Mouse (Mus musculus) thymus, postnatal 0 days (tissue): ENCODE data around the gene Gm42906. TPM values are rescaled to one million over a fixed set of nuclear protein-coding genes. Genes with fewer than 3 reads are reported as not detected.

ENCODE experiments used
- DNase-seq: peaks from one replicate; pipeline ENCODE4 v3.0.0-alpha.2; 2015; ENCODE audit warnings: low spot score
- polyA plus RNA-seq: library from polyadenylated mRNA; unstranded; fragments of >200 nt; fragmentation: Nextera tagmentation; extraction: Ambion mirVana; gene quantifications from 2 replicates; pipeline ENCODE4 v1.2.1, GENCODE M21; 2015

Gm42906 gene
- polyA plus RNA-seq, 1 experiment from 2014 or later: not detected

- DNase-seq: no peak
Measured at GRCm38 (mm10) chr5:151154030-151154429, 273.9 kb downstream of the Gm42906 start.

GRCm38 (mm10) chr5:151151549-151151948 is 276.4 kb downstream of the Gm42906 start:
- DNase-seq: no peak

- no peak for DNase-seq
Measured at GRCm38 (mm10) chr5:151149509-151149908, 278.5 kb downstream of the Gm42906 start.

DNA sequence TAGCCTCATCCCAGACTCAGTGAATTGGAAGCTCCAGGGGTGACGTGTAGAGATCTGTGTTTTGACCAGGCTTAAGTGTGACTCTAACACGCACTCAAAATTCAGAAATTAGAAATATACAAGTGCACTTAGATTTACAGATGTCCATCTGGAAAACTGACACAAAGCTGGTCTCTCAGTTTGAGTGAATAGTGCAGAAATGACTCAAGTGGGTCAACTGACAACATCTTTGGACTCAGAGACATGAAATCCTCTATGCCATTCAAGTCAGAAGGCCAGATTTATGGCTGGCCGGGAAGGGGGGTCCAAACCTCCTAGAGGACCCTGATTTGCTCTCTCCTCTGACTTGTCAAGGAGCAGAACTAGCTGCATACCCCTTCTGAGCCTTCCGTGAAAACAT is 279.9 kb downstream of the Gm42906 start:
- no peak for DNase-seq

DNA sequence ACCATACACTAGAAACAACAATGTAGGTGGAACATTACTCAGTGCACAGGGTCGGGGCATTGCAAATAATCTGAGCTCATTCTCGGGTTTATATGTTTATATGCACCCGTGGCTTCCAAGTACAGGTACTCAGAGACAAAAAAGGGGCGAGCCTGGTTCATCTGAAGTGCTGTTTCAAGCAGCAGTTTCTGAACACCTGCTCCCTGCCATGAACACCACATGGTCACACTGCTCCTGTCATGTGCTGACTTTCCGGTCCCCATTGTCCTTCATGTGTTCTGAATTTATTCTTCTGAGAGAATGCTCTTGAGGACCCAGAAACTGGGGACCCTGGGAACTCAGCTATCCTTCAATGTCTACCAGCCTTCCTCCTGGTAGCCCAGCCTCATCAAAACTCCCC is 282.2 kb downstream of the Gm42906 start:
- no peak for DNase-seq

DNA sequence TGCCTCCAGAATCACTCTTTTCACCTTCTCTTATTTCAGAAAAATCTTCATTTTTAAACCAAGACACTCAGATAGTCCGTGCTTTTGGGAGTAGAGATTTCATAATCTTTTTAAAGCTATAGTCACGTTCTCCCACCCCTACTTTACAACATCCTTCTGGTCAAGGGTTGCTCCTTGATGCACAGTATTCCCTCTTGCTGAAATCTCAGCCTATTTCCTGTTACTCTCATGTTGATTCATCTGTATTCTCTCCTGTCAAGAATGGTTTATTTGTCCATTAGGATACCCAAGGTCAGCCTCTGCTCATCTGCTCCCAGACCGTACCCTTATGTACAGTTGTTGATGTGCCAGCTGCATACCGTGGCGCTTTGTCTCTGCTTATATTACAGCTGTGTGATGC is 284.0 kb downstream of the Gm42906 start:
- DNase-seq: no peak

DNA sequence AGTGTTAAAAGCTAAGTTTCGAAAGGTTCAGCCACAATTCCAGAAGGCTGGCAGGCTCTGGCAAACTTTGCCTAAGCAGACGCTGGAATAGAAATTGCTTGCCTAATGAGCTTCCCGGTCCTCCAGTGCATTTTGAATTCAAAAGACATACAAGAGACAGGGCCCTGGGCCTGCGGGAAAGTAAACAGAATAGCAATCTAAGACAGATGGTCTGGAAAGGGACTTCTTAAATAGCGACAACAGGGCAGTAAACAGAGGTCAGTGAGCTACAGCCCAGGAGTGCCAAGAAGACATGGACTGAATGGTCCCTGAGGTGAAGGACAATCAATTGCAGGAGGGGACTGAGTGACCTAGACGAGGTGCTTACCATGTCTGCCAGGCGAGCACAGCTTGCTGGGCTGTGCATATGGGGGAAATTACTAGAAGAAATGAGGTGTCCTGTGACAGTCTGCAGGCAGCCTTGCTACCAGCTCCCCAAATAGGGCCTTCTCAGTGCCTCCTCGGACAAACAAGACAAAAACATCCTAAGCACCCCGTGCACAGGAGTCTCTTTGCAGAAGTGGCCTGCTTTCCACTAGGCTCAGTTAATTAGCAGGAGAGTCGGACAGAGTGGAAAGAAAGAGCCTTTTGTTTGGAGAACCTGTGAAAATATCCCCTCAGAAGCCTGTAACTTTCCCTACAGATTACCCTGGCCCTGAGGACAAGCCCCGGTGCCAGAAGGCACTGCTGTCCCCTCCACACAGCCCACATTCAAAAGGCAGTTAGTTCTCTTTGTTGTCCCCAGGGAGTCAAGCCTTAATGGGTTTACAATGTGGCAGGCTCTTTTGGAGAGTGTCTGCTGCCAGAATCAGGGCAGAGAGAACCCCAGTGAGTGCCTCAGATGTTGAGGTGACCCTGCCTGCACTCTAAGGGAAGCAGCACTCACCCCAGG is 285.0 kb downstream of the Gm42906 start:
- no peak for DNase-seq

- DNase-seq: no peak
Measured at GRCm38 (mm10) chr5:151142241-151142640, 285.7 kb downstream of the Gm42906 start.

DNA sequence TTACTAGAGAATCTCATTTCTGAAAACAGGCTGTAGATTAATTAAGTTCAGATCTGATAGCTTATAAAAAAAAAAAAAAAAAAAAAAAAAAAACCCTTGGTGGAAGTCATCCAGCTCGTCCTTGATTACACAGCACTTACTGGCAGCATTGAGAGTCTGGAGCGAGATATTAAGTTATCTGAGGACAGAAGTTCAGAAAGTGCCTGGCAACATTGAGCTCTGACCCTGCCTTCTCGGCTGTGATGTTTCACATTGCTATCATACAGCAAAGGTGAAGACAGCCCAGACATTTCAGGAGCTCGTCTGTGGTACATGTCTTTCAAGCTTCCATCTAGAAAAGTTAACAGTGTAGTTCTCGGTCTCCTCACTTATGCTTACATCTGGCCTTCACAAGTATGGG is 290.1 kb downstream of the Gm42906 start:
- DNase-seq: no peak

- no peak for DNase-seq
Measured at GRCm38 (mm10) chr5:151137311-151137710, 290.7 kb downstream of the Gm42906 start.

- DNase-seq: no peak
Measured at GRCm38 (mm10) chr5:151135965-151136364, 292.0 kb downstream of the Gm42906 start.

DNA sequence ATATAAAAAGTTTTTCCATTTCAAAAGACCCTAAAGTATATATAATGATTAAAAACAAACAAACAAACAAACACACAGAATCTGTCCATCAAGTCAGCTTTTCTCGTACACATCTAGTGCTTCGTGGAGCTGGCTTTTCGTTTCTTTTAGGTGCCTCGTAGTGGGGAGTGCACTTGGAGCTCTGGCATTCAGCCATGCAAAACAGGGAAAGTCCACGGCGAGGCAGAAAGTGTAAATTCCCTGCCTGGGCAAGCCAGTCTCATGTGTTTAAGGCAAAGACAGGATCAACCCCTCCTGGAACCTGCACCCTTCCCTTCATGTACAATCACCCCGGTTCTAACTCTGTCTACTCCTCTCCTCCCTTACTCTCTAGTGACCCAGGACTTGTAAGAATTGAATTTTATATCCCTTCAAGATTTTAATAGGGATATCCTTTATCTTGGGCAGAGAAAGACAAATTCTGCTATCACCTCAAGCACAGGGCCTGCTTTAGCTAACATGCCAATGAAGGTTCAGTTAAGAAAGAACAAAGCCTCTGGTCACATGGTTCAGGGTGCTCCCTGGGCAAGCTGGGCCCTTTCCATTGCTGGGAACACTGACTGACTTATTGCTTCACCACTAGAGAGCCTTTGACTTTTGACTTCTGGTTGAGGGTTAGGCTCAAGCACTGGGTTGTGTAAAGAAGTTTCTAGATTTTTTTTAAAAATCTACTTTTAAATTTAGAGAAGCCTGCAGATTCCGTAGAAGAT is 292.7 kb downstream of the Gm42906 start:
- DNase-seq: no peak

- DNase-seq: no peak
Measured at GRCm38 (mm10) chr5:151134202-151134601, 293.8 kb downstream of the Gm42906 start.

- no peak for DNase-seq
Measured at GRCm38 (mm10) chr5:151133744-151134143, 294.2 kb downstream of the Gm42906 start.

DNA sequence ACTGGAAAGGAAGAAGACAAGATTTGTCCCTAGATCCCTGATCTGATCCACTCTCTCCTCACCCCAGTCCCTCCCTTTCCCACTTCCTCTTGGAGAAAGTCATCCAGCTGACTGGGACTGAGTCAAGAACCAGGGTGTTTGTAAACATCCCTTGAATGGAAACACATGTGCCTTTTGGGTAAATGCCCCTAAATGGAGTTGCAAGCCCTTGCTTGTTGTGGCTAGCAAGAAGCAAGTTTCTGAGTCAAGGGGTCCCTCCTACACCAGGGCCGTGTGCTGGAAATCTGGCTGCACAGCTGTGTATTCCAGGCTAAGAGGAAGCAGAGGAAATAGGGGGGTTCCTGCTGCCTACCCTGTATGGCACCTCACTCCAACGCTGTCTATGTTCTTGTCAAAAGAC is 298.2 kb downstream of the Gm42906 start:
- no peak for DNase-seq

DNA sequence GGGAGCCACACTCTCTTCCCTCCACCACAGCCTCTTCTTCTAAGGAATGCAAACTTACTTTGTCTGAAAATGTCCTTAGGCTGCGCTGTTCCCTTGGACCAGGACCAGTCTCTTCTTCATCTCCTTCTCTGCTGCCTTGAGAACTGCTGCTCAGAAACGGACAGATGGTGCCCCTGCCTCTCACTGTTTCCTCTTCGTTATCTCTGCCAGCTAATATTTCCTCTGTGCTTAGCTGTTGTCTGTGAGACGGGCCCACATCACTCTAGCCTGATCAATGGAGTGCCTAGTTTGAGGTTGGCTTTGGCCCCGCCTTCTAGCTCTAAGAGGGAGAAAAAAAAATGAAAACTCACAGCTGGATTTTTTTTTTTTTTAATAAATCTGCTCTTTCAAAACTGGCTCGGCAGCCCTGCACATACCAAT is 300.7 kb downstream of the Gm42906 start:
- DNase-seq: no peak

DNA sequence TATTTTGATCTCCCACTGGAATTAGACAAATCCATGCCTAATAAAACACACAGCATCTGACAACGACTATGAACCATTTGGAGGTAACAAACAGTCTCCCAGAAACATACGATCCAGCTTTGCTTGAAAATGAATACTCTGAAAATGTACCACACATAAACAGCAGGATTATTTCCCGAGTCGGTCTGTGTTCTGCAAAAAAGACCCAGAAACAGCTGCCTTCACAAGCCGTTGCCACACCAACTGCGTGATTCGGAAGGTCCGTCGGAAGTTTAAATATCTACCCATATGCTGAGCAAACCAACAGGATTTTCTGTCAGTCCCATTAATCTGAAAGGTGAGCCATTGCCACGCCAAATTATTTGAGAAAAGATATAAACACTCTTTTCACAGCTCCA is 301.4 kb downstream of the Gm42906 start:
- no peak for DNase-seq

- no peak for DNase-seq
Measured at GRCm38 (mm10) chr5:151125985-151126607, 301.9 kb downstream of the Gm42906 start.

DNA sequence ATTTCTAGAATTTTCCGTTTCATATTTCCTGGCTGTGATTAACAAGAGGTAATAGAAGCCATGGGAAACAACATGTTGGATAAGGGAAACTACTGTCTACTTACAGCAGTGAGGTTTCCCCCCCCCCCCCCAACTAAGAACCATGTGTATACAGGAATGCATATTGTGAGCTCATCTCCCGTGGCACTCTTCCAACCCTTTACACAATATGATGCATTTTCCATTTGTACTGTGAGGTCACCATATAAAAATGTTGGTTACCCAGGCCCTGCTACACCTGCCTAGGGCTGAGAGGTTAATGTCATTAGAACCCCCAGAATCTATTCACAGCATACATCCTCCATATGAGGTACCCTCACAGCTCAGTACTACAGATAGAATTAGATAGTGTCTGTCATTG is 310.1 kb downstream of the Gm42906 start:
- DNase-seq: no peak

DNA sequence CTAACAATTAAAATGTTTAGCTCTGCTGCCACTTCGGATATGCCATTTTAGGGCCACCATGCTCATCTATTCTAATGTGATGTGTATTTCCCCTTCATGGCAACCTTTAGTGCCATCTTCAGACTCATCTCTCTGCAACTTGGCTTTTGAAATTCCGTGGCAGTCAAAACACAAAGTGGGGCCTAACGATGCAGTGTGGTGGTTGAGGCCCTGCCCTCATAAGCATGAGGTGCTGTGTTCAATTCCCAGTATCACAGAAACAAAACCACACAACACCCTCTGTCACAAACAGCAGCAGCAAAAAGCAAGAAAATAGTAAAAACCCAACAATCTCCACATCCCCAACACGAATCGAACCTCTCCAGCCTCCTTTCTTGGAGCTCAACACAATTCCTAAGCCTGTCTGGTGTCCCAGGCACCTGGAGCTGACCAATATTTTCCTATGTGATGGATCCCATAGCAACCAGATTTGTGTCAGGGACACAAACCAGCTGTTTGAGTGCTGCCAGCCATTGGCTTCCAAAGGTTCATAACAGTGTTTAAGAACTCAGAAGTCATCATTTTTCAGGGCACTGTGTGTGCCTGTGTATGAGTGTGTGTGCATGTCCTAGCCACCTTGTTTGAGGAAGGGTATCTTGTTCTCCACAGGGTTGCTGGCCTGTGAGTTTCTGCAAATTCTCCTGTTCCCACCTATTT is 311.6 kb downstream of the Gm42906 start:
- no peak for DNase-seq

DNA sequence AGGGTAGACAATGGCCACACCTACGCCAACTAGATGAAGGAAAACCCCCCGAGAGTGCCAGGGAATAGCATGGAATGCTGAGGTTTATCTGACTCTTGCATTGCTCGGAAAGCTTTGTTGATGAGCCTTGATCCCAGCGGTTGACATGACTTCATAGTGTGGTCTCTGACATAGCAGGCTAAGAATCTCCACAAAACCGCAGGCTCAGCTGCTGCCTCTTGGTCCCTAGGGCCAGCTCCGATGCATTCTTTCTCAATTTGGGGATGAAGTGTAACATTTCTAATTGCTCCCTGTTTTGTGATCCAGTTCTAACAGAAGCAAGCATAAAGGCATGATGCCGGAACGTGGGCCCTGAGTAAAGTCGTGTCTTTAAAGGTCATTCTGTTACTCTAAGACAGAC is 315.2 kb downstream of the Gm42906 start:
- DNase-seq: no peak
